Mouse (Mus musculus): ENCODE data around the gene Ceacam19.
"Not testable (repeated sequence)": the region's sequence is repeated elsewhere in the genome, so short reads cannot be mapped to it uniquely, and the experiment has no call there.

Gene Ceacam19

DNA sequence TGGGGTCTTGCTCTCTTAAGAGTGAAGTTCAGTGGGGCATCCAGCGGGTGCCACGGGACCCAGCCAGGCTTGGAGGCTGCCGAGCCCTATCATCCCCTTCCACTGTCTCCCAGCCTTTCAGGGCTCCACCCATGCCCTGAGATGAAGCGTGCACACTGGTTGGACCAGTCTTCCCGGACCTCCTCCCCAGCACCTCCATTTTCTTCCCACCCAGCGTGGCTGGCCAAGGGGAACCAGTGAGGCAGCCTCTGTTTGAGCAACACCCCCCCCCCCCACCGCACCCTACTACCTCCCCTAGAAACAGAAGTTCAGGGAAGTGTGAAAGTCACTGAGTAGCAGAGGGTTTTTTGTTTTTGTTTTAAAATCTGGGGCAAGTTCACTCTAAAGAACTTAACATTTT, at the start of gene Ceacam19:
TSS of gene Ceacam19 (minus strand) at position 117 of the 400 bp plus-strand sequence.
- no peak for DNase-seq

DNA sequence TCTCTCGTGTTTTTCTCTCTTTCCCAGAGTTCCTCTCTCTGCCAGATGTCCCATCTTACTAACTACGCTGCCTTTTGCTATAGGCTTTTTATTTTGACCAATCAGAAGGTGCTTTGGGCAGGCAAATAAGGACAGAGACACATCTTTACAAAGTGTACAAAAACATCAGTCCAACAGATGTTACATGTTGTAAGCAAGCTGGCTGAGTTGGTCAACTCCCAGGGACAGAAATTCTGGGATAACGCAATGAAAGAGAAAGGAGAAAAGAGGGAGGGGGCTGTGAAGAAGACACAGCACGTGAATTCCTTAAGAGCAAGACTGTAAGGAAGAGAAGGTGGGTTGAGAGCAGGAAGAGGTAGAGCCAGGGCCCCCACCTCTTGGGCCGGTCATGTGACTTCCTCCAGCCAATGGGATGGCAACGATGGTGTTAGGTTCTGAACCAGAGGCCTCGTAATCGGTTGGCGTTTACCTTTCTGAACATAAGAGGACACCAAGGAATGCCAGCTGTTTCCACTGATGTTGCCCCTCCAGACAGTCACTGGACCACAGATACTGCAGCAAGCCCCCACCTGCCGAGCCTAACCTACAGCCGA, 49.6 kb upstream of the Ceacam19 start:
- no peak for DNase-seq

DNA sequence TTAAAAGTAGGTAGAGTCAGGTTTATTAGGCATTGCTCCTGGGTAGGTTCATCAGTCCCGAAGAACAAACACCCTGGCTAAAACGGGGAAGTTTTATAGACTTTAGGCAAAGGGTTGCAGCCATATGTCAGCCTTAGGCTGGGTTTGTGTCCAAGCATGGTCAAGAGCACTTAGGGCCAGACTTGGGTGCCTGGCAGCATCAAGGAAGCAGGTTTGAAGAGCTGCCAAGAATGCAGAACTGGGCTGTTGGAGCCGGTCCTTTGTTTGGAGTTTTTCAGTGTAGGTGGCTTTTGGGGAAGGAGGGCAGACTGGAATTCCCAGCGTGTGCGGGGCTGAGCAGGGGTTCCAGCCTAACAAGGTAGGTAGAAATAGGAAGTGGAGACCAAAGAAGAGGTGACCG, 48.2 kb upstream of the Ceacam19 start:
- DNase-seq: no peak

DNA sequence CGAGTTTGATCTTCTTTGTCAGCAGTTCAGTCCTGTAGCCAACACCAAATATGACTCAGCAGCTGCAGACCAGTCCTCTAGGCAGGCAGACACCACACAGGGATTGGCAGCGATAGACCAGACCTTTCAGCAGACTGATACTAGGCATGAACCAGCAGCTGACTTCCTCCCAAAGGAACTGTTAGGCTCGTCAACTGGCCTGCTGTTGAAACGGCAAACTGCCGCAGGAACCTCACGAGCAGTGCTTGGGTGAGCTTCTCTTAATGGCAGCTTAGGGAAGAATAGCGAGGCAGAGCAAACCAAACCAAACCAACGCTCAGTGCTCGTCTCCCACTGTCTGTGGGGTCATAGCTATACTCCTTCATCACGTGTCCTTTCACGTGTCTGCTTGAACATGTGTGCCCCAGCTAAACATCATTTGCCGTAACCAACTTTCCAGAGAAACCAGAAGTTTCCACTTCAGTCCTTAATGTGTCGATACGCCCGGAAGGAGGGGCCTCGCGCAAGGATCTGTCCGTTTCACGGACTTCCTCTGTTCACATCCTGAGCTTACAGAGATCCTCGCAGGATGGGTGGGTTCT, 47.5 kb upstream of the Ceacam19 start:
- no peak for DNase-seq

DNA sequence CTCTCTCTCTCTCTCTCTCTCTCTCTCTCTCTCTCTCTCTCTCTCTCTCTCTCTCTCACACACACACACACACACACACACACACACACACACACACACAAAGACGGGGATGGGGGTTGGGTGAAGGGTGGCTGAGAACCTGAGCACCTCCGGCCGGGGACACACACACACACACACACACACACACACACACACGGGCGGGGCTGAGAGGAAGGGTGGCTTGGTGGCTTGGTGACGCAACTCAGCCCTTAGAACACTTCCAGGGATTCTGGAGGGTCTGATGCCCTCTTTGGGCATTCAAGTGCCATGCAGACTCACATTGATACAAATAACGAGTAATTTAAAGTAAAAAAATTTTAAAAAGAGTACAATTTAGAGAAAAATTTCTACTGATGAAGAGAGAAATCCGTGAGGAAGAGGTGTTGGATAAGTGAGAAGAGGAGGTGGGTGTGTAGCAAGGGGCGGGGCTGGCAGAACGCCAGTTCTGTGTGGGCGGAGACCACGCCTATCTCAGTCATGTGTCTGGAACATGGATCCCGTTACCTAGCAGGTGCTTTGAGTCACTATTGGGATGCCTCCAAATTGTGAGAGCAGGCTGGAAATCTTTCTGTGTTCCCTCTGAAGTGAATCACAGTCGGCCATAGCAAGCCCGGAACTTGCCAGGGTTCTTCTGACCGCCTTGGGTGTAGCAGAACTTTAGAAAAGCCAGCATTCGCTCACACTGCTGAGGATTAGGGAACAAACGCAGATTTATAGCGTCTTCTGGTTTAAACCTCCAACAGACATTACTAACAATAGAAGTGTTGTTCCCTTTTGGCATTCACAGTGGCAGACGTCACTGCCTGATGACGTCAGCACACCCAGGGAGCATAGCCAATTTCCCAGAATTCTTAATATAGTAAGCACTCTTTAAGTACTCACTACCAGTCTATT, 45.4 kb upstream of the Ceacam19 start:
- DNase-seq: peak; percentile 79

DNA sequence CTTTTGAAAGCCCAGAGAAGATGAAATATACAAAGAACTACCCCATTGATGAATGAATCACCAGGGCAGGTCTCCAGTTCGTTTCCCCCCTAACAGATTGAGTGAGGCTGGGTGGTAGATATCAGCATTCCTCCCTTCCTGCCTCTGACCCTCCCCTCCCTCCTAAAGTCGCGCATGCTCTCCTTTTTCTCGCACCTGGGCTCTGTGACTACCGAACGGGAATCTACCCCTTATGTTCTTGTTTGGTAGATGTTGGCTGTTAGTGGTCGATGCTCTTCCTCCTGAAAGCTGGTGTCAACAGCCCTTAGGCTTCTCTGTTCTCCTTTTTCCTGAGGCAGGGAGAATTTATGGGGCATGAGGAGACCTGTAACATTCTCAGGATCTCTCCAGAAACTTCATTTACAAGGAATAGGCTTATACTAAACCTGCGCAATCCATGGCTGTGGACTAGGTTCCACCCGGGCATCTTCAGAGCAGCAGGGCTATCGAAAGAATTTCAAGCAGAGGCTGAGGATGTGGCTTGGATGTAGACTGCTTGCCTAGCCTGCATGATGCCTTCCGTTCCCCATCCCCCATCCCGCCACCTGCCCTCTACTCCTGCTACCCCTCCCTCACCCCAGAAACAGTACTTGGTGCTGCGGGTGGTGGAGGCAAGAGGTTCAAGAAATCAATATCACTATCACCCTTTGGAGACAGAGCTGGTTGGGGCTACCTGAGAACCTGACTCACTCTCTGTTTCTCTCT, 44.5 kb upstream of the Ceacam19 start:
- DNase-seq: no peak

DNA sequence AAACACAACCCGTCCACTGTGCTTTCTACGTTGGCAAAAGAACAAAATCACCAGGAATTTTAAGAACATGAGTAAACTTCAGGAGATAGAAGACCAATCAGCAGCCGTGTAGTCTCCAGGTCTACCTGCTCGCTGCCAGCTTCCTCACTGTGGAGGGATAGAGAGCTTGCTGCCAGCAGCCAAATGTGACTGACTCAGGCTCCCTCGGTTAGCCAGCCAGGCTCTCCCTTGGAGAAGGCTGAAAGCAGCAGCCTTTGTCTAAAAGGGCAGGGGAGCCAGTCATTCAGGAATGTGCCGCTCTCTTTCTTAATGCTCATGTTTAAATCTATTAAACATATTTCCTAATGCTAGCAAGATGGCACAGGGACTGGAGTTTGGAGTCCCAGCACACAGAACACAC, 42.7 kb upstream of the Ceacam19 start:
- not testable (repeated sequence) for DNase-seq

DNA sequence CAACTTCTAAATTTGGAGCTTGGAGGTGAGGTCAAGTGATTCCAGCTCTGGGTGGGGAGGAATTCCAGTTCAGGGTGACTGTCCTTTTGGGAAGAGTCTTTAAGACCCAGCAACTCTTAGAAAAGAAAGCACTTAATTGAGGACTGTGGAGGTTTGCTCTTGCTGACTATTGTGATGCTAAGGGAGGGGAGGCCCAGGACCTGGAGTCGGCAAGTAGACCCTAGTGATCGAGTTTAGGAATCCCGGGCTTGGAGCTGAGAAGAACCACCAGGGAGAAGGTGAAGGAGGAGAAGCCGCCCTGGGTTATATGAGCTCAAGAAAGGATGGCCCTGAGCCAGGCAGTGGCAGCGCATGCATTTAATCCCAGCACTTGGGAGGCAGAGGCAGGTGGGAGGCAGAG, 40.7 kb upstream of the Ceacam19 start:
- no peak for DNase-seq

DNA sequence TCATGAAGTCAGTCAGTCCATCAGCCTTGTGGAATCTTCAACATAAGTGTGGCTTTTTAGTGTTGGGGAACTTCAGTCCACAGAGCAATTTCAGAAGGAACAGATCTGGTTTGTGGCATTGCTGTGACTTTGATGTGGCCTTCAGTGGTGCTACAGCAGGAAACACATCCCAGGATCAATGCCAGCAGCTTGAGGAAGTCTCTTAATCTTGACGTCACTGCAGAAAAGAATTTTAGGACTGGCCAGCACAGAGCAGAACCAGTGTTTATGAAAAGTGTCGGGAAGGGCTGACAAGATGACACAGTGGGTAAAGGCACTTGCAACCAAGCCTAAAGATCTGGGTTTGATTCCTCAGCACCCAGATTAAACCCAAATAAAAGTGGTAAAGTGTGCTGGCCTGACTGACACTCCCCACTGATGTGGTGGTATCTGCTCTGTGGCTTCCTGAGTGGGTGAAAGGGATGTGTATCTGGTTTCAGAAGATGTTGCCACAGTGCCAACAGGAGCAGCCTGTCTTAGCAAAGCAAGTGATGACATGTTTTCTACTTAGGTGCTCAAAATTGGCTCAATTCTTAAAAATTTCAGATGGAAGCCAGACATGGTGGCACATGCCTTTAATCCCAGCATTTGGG, 39.2 kb upstream of the Ceacam19 start:
- DNase-seq: no peak

DNA sequence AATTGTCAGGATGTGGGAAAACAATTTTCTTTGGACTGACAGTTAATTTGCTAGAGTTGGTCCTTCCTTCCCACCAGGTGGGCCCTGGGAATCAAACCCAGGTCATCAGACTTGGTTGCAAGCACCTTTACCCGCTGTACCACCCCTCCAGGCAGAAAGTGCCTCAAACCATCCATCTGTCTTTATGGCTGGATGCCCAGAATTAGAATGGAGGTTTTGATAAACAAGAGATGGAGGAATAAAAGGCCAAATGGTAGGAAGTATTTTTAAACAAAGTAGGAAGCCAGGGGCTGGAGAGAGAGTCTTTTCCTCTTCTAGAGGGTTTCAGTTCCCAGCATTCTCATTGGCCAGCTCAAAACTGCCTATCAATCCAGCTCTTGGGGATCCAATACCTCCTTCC, 37.6 kb upstream of the Ceacam19 start:
- DNase-seq: no peak

DNA sequence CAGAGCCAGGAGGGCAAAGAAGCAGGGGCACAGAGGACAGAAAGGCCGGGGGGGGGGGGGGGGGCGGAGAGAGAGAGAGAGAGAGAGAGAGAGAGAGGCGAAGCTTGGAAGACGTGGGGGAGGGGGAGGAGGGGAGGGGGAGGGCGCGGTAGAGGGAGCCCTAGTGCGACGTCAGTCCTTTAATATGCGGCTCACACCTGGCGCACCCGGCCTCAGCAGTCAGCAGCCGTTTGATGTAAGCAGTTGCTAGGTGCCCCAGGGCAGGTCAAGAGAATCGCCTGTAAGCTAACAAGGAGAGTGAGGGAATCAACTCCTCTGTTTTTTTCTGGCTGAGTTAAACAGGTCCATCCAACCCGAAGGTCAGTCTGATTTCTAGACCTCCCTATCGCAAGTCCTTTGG, 36.0 kb upstream of the Ceacam19 start:
- no peak for DNase-seq

DNA sequence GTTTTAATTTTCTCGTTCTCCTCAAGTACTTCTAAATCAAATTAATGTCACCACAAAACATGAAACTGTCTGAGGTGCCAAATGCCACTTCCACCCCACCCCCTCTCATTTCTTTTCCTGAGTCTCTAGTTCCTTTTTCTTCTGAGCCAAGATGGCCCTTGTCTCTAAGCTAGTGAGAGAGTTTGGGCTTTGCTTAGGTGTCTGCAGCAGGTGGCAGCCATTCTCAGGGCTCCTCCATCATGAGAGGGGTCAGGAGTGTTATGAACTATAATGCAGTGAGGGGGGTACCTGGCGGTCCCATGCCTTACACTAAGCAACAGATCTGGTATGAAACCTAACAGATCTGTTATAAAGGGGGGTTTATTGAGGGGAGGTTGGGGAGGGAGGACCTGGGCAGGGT, 35.6 kb upstream of the Ceacam19 start:
- no peak for DNase-seq

DNA sequence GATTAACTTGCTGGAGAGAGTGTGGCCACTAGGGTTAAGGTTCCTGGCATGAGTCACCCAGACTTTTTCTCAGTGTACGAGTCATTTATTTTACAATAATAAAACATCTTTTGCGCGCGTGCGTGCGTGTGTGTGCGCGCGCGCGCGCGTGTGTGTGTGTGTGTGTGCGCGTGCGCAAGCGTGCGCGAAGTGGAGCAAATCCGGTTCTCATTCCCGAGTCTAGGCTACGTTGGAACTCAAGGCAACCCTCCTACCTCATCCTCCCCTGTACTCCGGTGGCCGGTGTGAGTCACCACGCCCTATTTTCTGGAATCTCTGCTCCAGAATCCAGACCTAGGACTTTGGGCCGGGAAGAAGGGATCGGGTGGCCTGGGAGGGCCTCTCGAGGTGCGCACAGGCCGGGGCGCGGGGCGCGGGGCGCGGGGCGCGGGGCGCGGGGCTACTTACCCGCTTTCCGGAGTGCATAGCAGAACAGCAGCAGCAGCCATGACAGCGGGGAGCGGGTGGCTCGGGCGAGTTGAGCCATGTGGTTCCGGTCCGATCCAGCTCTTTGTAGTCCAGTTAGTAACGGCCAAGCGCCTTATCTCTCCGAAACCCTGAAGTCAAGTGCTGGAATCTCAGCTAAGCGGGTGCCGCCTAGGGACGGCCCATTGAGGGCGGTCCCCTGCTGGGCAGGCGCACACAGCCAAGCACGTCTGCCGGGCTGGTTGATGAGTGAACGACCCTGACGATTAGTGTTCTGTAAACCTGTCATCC, 32.9 kb upstream of the Ceacam19 start, which contains the start of gene Pvr:
TSS of gene Pvr (minus strand) at position 655 of the 756 bp plus-strand sequence.
- peak; percentile 70 for DNase-seq

DNA sequence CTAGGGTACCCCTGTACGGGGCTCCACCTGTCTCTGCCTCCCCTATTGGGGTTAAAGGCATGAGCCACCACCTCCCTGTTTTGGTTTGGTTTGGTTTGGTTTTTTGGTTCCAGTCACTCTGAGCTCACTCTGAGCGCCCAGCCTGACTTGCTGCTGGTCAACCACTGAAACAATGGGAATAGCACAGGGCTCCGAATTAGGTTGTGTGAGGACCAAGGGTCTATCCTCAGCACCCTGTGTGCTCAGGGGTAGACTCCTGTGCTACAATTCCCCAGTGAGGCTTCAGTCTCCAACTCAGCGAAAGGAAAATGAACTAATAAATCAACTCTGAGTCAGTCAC, 32.4 kb upstream of the Ceacam19 start:
- DNase-seq: no peak

DNA sequence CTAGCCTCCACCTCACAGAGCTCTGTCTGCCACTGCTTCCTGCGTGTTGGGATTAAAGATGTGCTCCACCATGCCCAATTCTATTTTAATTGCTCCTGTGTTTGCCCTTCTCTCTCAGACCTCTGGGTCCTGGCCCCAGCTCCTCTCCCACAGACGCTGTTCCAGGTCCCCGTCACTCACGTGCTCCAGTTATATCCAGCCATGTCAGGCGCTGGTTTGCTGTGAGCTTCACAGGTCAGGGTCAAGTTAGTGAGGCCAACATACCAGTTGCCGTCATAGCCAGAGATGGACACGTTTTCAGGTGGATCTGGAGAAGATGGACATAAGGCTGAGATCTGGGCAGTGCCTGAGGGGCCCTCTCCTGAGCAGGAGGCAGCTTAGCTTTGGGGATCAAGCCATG, 26.8 kb upstream of the Ceacam19 start:
- no peak for DNase-seq

DNA sequence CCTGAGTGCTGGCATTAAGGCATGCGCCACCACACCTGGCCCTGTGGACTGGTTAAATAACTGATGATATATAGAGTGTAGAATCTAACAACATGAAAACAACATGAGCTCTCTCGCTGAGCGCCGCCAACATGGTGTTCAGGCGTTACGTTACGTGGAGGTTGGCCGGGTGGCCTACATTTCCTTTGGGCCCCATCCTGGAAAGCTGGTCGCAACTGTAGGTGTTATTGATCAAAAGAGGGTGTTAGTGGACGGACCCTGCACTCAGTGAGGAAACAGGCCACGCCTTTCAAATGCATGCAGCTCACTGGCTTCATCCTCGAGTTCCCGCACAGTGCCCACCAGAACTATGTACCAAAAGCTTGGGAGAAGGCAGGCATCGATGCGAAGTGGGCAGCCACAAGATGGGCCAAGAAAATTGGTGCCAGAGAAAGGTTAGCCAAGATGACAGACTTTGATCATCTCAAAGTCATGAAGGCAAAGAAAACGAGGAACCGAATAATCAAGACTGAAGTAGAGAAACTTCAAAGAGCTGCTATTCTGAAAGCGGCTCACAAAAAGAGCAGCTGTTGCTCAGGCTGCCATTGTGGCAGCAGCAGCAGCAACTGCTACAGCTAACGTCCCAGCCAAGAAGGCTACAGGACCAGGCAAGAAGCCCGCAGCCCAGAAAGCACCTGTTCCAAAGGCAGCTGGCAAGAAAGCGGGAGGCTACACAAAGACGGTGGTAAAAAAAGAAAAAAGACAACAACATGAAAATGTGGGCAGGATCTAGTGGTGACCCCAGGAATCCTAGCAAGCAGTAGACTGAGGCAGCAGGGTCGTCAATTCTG, 24.1 kb upstream of the Ceacam19 start:
- no peak for DNase-seq

DNA sequence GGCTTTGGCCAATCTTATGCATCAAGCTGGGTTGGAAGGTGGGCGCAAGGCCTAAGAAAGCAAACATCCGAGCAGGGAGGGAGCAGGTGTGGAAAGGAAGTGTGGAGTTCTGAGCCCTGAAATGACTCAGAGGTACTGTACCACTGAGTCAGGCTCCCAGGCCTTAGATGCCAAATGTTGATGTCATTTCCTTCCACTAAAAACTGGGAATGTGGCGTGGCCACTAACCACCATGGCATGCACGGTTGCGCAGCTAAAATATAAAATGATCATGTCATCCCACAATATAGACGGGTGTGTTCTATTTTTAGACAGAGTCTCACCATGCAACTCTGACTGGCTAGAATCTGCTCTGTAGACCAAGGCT, 23.5 kb upstream of the Ceacam19 start:
- DNase-seq: no peak

DNA sequence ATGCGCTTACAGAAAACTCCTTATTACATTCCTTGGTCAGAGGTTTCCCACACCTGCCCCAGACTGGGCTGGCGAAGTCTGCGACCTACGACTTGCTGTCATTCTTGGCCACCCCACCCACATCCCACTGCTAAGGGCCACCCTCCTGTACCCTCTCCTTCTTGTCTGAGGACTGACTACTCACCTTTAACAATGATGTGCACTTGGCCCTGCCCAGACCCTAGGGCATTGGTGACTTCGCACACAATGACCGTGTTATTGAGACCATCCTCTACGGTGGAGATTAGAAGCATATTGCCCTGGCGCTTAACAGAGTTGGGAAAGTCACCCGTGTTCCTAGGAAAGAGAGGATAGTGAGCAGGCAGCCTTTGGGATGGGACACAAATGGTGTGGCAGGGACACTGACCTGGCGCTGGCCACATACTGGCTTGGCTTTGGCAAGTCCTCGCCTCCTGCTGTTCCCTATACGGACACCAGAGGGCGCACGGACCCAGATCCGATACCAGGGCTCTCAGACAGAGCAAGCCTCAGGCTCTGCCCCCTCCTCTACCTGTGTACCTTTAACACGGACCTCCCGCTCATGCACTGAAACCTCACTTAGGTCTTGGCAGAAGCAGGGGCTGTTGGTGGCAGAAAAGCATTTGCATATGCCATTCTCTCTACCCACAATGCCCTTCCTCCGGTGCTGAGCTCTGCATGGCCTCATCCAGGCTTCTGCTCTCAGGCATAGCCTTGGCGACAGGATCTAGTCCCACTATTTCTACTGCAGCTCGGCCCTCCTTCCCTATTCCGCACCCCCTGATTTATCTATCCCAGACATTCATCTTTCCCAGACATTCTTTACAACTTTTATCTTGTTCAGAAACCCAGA, 22.9 kb upstream of the Ceacam19 start:
- DNase-seq: peak; percentile 74

DNA sequence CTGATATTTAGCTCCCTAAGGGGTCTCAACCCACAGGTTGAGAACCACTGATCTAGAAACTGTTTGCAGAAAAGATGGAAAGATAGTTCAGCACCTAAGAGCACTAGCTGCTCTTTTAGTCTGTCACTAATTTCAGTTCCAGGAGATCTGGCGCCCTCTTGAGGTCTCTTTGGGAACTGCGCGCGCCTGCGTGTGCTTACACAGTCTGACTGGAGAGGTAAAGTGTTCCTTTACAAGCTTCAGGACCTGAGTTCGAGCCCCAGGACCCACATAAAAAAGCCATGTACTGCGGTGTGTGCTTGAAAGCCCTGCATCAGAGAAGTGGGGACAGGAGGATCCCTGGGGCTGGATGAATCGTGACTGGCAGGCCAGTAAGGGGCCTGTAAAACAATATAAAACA, 2.1 kb upstream of the Ceacam19 start:
- peak; percentile 45 for DNase-seq

DNA sequence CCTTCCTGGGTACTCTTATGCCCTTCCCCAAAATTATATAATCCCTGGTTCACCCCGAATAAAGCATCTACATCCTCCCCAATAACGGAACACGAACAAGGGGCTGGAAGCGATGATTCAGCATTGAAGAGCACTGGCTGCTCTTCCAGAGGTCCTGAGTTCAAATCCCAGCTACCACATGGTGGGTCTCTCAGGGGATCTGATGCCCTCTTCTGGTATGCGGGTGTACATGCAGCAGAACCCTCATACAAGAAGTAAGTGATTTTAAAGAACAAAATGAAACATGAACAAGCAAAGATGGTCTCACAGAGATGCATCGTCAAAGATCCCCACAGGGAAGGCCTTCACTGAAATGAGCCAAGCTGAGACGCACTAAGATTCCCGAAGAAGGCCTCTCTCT, 7.0 kb downstream of the Ceacam19 start:
- no peak for DNase-seq
